Mouse (Mus musculus) embryonic facial prominence, embryonic 10.5 days (tissue): ENCODE results near the gene Aqp9. TPM values are rescaled to one million over a fixed set of nuclear protein-coding genes. Genes with fewer than 3 reads are reported as not detected.
"Not testable (repeated sequence)": the region's sequence is repeated elsewhere in the genome, so short reads cannot be mapped to it uniquely, and the experiment has no call there.

Experiments used
- DNase-seq: peaks from one replicate; pipeline ENCODE4 v3.0.0-alpha.2; 2017; ENCODE audit warnings: low spot score
- H3K27ac ChIP-seq: fragments of 300-500 bp; sonication (generic); replicated peaks from 2 replicates; pipeline ENCODE4 v1.5.1; 2016; ENCODE audit warnings: mild to moderate bottlenecking
- H3K27me3 ChIP-seq: fragments of 300-500 bp; sonication (generic); replicated peaks from 2 replicates; pipeline ENCODE4 v1.6.1; 2016; ENCODE audit warnings: low read depth, mild to moderate bottlenecking; ENCODE audit not compliant: poor library complexity, severe bottlenecking
- H3K36me3 ChIP-seq: fragments of 300-500 bp; sonication (generic); replicated peaks from 2 replicates; pipeline ENCODE4 v1.6.1; 2016; ENCODE audit warnings: mild to moderate bottlenecking, moderate library complexity
- H3K4me1 ChIP-seq: fragments of 300-500 bp; sonication (generic); 2 replicates; pipeline ENCODE4 v1.6.1; 2016
- H3K4me3 ChIP-seq: fragments of 300-500 bp; sonication (generic); 2 replicates; pipeline ENCODE4 v1.5.1; 2016; ENCODE audit warnings: mild to moderate bottlenecking, moderate library complexity
- H3K9me3 ChIP-seq: fragments of 300-500 bp; sonication (generic); 2 replicates; pipeline ENCODE4 v1.6.1; 2016; ENCODE audit warnings: mild to moderate bottlenecking
- WGBS: fragments of 180-500 bp; shearing (Covaris S2); methylation state at CpG from one replicate; pipeline ENCODE4 v1.1.7; 2016; 5-methylcytosine and 5-hydroxymethylcytosine counted together
- polyA plus RNA-seq: library from polyadenylated mRNA; unstranded; fragments of >200 nt; fragmentation: Nextera tagmentation; extraction: Ambion mirVana; gene quantifications from 2 replicates; pipeline ENCODE4 v1.2.1, GENCODE M21; 2016

Aqp9 gene
- polyA plus RNA-seq, 1 experiment from 2014 or later, result not detected

GRCm38 (mm10) chr9:71151386-71151785, 17.1 kb downstream of the Aqp9 start:
- Histone ChIP-seq H3K27ac (no peak overlapping the region; the same call in 1 of the 2 replicates), H3K36me3 (no peaks in the 10 kb centered on the region), H3K27me3 (no peaks in the 10 kb centered on the region), H3K9me3 (no peaks in the 10 kb centered on the region), H3K4me1 (no peaks in the 10 kb centered on the region), H3K4me3 (no peak overlapping the region)
- 52% methylated on average over 6 of the region's 6 CpGs for WGBS
- no peak for DNase-seq

- Histone ChIP-seq H3K36me3 (no peaks in the 10 kb centered on the region), H3K4me1 (no peaks in the 10 kb centered on the region), H3K9me3 (no peaks in the 10 kb centered on the region), H3K27ac (no peak overlapping the region), H3K27me3 (no peaks in the 10 kb centered on the region), H3K4me3 (no peak overlapping the region)
- DNase-seq, result no peak
- WGBS, result 83% methylated on average over 4 of the region's 4 CpGs
Observed at GRCm38 (mm10) chr9:71150175-71150574, 18.3 kb downstream of the Aqp9 start.

- Histone ChIP-seq H3K27ac (no peak overlapping the region), H3K36me3 (no peaks in the 10 kb centered on the region), H3K4me1 (no peaks in the 10 kb centered on the region), H3K9me3 (no peaks in the 10 kb centered on the region), H3K4me3 (no peak overlapping the region), H3K27me3 (no peaks in the 10 kb centered on the region)
- DNase-seq, result no peak
Observed at GRCm38 (mm10) chr9:71148890-71149289, 19.6 kb downstream of the Aqp9 start.

- no peaks in the 10 kb centered on the region for H3K4me1 ChIP-seq
- H3K9me3 ChIP-seq, result no peaks in the 10 kb centered on the region
- no peak overlapping the region for H3K4me3 ChIP-seq
- no peaks in the 10 kb centered on the region for H3K27me3 ChIP-seq
- WGBS, result 88% methylated on average over 10 of the region's 10 CpGs
- no peak overlapping the region for H3K27ac ChIP-seq
- no peaks in the 10 kb centered on the region for H3K36me3 ChIP-seq
- DNase-seq, result no peak
Observed at GRCm38 (mm10) chr9:71146210-71146609, 22.3 kb downstream of the Aqp9 start.

- Histone ChIP-seq H3K27me3 (no peaks in the 10 kb centered on the region), H3K4me3 (no peak overlapping the region), H3K27ac (no peak overlapping the region), H3K4me1 (no peaks in the 10 kb centered on the region), H3K36me3 (no peaks in the 10 kb centered on the region), H3K9me3 (no peaks in the 10 kb centered on the region)
- no peak for DNase-seq
- 89% methylated on average over 8 of the region's 8 CpGs for WGBS
Observed at GRCm38 (mm10) chr9:71140205-71140604, 28.3 kb downstream of the Aqp9 start.

GRCm38 (mm10) chr9:71138936-71139335, 29.5 kb downstream of the Aqp9 start:
- no peaks in the 10 kb centered on the region for H3K9me3 ChIP-seq
- no peak overlapping the region for H3K4me3 ChIP-seq
- H3K27me3 ChIP-seq, result no peaks in the 10 kb centered on the region
- H3K27ac ChIP-seq, result no peak overlapping the region
- H3K36me3 ChIP-seq, result no peaks in the 10 kb centered on the region
- H3K4me1 ChIP-seq, result no peaks in the 10 kb centered on the region
- WGBS, result 90% methylated on average over 2 of the region's 2 CpGs
- DNase-seq, result no peak

- no peaks in the 10 kb centered on the region for H3K36me3 ChIP-seq
- 75% methylated on average over 6 of the region's 6 CpGs for WGBS
- DNase-seq, result no peak
Observed at GRCm38 (mm10) chr9:71137267-71137945, 31.1 kb downstream of the Aqp9 start.

GRCm38 (mm10) chr9:71135073-71135472, 33.4 kb downstream of the Aqp9 start:
- Histone ChIP-seq H3K36me3 (no peaks in the 10 kb centered on the region), H3K27me3 (no peaks in the 10 kb centered on the region), H3K4me3 (no peak overlapping the region), H3K9me3 (no peaks in the 10 kb centered on the region), H3K27ac (no peak overlapping the region), H3K4me1 (no peaks in the 10 kb centered on the region)
- 78% methylated on average over 5 of the region's 5 CpGs for WGBS
- DNase-seq, result no peak

More at GRCm38 (mm10) chr9:71137267-71137945, 31.1 kb downstream of the Aqp9 start:
- no peaks in the 10 kb centered on the region for H3K9me3 ChIP-seq
- H3K4me1 ChIP-seq, result no peaks in the 10 kb centered on the region
- no peak overlapping the region for H3K4me3 ChIP-seq
- H3K27ac ChIP-seq, result no peak overlapping the region
- no peaks in the 10 kb centered on the region for H3K27me3 ChIP-seq

- Histone ChIP-seq H3K9me3 (no peaks in the 10 kb centered on the region), H3K27me3 (no peaks in the 10 kb centered on the region), H3K36me3 (no peaks in the 10 kb centered on the region), H3K27ac (no peak overlapping the region), H3K4me1 (no peaks in the 10 kb centered on the region), H3K4me3 (no peak overlapping the region)
- no peak for DNase-seq
- 87% methylated on average over 5 of the region's 5 CpGs for WGBS
Observed at GRCm38 (mm10) chr9:71133190-71133589, 35.3 kb downstream of the Aqp9 start.

GRCm38 (mm10) chr9:71131822-71132221, 36.7 kb downstream of the Aqp9 start:
- DNase-seq, result no peak
- H3K4me1 ChIP-seq, result no peaks in the 10 kb centered on the region
- WGBS, result 83% methylated on average over 5 of the region's 5 CpGs
- H3K27ac ChIP-seq, result no peak overlapping the region
- no peaks in the 10 kb centered on the region for H3K36me3 ChIP-seq
- no peak overlapping the region for H3K4me3 ChIP-seq
- H3K9me3 ChIP-seq, result no peaks in the 10 kb centered on the region
- no peaks in the 10 kb centered on the region for H3K27me3 ChIP-seq

GRCm38 (mm10) chr9:71128911-71129310, 39.6 kb downstream of the Aqp9 start:
- Histone ChIP-seq H3K27ac (no peak overlapping the region), H3K4me1 (no peaks in the 10 kb centered on the region), H3K4me3 (no peak overlapping the region), H3K9me3 (no peaks in the 10 kb centered on the region), H3K36me3 (no peaks in the 10 kb centered on the region), H3K27me3 (no peaks in the 10 kb centered on the region)
- peak; percentile 48 for DNase-seq
- WGBS, result 64% methylated on average over 5 of the region's 5 CpGs

- no peaks in the 10 kb centered on the region for H3K27me3 ChIP-seq
- no peak overlapping the region for H3K27ac ChIP-seq
- H3K4me3 ChIP-seq, result no peak overlapping the region
- no peaks in the 10 kb centered on the region for H3K36me3 ChIP-seq
- WGBS, result 39% methylated on average over 2 of the region's 2 CpGs
- no peak for DNase-seq
- H3K4me1 ChIP-seq, result no peaks in the 10 kb centered on the region
- no peaks in the 10 kb centered on the region for H3K9me3 ChIP-seq
Observed at GRCm38 (mm10) chr9:71126205-71126604, 42.3 kb downstream of the Aqp9 start.

- DNase-seq, H3K27ac ChIP-seq, H3K4me1 ChIP-seq, H3K4me3 ChIP-seq, H3K36me3 ChIP-seq, H3K27me3 ChIP-seq, H3K9me3 ChIP-seq: not testable (repeated sequence)
- 84% methylated on average over 8 of the region's 8 CpGs for WGBS
Observed at GRCm38 (mm10) chr9:71123095-71123494, 45.4 kb downstream of the Aqp9 start.
